Mouse (Mus musculus) heart, adult 8-10 months (tissue): ENCODE data around the gene Prpsap1. TPM values are rescaled to one million over a fixed set of nuclear protein-coding genes. Genes with fewer than 3 reads are reported as not detected.
"Not testable (repeated sequence)": the region's sequence is repeated elsewhere in the genome, so short reads cannot be mapped to it uniquely, and the experiment has no call there.

Source experiments
- DNase-seq: peaks from one replicate; pipeline ENCODE4 v3.0.0; 2022; ENCODE audit warnings: low spot score
- total RNA-seq, 4 experiments: library from RNA; stranded (reverse); gene quantifications; 2 replicates each; pipeline ENCODE4 v1.2.4; 2022

Gene Prpsap1
- total RNA-seq, 4 experiments from 2014 or later, result 24.5 to 29.9 (median 26.0) TPM

DNA sequence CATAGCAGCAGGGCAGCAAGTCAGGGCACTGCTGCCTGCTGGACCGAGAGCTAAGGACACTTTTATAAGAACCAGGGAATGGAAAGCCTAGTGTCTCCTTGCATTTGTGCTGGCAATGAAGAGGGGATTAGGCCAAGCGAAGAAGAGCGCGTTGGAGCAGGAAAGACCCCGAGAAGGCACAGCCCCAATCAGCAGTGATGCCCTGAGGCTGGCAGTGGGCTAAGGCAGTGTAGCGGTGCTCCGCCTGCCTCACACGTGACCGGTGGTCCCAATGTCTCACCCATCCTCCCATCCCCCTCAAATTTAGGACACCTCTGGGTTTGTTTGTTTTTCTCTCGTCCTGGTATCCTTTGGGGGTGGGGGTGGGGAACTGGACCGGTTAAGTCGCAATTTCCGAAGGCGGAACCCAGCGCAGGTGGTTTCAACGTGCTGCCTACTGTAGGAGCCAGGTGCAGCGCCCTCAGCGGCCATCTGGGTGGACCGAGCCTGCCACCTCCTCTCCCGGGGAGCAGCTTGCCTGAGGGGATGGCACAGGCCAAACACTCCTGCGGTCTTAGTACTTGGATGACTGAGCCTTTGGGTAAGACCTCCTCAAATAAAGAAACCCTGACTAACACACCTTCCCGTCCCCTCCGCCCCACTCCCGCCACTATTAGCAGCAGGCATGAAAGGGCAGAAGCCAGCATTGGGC lies 21.5 kb upstream of the Prpsap1 start:
- DNase-seq, result no peak

DNA sequence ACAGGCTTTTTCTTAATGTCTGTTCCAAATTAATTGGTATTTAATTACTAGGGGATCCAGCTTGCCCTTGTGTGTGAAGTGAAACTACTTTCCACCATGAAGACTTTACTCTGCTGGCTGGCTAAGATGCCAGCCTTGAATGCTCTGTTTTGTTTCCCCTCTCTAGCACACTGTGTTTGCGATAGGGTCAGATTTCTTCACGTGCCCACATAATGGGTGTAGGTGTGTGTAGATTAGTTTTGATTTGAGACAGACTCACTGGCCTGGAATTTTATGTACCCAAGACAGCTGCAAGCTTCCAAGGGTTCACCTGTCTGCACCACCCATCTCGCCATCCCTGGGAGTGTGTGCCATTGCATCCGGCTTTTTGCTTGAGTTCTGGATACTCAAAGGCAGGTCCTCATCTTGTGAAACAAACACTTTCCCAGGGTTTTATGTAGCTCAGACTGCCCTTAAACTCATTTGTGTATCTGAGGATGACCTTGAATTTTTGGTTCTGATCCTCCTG lies 19.6 kb upstream of the Prpsap1 start:
- no peak for DNase-seq

DNA sequence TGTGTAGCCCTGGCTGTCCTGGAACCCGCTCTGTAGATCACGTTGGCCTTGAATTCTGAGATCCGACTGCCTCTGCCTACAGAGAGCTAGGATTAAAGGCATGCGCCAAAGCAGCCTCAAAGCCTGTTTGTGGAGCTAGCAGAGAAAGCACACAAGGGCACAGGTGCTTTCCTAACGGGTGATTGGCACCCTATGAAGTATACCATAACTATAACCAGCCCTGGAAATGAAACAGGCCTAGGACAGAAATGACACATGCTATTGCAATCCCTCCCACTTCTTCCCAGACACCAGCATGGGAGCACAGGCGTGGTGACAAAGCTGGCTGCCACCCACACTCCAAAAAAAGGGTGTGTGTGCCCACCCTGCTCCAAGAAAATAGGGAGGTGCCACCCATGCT lies 19.0 kb upstream of the Prpsap1 start:
- DNase-seq, result no peak

DNA sequence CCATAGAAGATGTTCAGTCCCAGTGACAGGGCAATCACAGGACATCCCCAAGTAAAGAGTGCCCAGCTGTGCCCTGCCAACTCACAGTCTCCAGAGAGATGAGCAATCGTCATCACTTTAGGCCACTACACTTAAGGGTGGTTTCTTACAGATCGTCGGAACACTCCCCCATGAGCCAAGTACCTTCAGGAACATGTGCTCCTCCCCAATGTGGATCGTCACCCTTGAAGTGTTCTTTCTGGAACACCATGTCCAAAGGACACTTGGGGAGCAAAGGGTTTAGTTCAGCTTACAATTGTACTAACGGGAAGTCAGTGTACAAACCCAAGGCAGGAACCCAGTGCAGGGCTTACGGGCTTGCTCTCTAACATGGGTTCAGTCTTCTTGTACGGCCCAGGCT lies 18.2 kb upstream of the Prpsap1 start:
- no peak for DNase-seq

DNA sequence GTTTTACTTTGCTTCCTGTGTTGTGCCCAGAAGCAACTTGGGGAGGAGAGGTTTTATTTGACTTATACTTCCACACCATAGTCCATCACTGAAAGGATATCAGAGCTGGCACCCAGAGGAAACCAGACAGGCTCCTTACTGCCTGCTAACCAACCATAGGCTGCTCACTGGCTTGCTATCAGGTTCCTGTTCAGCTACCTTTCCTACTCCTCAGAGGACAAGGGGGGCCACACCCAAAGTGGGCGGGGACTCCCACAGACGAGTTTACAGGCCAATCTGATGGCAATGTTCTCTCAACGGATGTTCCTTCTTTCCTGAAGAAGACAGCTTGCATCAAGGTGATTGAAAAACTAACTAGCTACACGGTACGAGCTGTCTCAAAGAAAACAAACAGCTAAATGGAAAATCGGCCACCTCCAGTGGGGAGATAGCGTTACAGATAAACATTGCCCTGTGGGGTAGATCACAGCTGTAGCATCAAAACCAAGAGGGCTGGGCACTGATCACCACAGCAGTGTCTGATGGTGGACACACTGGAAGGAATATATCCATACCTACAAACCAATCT lies 17.4 kb upstream of the Prpsap1 start:
- DNase-seq, result no peak

DNA sequence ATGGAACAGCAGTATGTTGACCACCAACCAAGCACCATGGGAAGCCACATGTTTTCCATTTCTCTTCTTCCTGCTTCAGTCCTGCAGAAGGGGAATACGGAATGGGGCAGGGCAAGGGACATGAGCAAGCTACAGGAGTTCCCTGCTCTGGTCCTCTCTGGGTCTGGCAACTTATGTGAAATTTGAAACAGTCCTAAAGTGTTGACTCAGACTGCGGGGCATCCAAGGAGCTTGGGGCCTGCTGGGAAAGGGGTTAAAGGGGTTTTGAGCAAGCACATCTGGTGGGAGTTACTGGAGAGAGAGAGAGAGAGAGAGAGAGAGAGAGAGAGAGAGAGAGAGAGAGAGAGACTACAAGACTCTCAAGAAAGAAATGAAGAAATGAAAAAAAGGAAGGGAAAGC lies 14.7 kb upstream of the Prpsap1 start:
- DNase-seq, result no peak

DNA sequence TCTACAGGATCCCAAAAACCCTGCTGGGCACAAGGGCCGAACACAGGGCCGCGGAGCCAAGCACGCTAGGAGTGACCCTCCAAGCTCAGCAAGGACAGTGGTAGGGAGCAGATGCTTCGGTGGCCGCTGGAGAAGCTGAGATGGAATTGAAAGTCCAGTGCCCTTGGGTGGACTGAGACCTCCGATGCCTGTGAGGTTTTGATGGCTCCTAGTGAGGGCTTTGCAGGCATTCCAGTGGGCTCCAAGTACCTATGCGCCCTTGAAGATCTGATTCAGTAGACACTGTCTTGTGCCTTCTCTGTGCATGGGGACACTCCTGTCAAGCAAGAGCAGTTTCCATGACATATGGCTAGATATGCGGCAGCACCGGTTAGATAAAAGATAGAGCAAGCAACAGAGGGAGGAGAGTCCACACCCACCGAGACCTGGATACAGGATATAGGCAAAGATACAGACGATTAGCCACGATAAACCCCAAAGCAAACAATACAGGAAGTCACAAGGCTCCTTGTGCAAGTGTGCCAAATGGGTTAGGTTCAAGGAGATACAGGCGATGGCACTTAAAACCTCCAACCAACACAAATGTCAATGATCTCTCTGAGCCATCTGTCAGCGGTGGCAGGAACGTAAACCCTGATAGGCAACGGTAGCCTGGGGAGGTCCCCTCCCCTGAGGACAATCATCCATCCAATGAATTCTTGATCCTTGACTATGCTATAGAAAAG lies 12.3 kb upstream of the Prpsap1 start:
- DNase-seq, result no peak

DNA sequence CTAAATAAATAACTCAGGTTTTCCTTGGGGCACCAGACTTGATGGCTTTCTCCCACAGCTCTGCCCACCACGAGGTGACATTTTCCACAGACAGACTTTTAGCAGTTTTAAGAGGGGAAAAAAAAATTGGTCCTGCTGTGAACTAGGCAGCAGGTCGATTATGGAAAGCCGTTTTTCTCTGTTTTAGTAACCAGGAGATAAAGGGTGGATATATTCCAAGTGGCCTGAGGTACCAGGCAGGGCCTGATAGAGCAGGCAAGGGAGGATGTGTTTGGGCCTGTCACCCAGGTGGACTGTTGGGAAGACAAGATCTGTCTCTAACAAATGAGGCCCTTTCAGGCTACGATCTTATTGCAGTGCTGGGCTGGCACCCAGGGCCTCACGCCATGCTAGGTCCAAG lies 11.6 kb upstream of the Prpsap1 start:
- DNase-seq, result no peak

DNA sequence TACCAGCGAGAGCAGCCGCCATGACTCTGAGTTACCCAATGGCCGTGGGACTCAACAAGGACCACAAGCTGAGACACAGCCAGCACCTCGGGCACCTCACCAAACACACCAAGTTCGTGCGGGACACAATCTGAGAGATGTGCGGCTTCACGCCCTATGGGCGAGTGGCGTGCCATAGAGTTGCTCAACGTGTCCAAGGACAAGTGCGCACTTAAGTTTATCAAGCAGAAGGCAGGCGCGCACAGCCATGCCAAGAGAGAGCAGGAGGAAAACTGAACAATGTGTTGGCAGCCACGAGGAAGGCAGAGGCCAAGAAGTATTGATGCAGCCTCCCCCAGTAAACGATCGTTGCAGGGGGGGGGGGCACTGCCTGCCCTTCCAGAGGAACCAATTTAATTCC lies 10.5 kb upstream of the Prpsap1 start:
- no peak for DNase-seq

DNA sequence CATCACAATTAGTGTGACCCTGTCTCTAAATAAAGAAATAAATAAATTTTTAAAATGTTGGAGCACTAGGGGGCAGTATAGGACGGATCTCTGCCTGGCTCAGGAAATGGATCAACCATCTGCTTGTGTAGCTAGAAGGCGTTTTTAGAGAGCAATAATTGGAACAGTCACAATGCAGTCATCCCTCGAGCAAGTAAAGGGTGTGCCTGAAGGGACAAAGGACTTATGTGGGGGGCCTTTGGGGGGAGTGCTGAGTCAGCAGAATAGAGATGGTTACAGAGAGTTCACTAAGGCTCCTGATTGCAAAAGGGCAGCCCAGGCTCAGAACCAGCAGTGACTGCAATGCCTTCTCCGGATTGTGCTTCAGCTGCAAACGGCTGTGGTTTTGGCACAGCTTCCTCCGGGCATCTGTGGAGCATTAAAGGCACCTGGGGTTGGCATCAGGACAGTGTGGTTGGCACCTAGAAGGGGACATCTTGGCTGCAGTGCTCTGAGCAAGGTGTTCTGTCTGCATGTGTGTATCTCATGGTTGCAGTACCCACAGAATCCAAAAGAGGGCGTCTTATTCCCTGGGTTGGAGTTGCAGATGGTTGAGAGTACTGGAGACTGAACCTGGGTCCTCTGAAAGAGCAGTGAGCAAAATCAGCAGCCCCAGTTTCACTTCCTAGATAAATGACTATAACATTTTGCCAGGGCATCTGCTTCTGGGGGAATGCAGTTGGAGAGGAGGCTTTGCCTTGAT lies 7.2 kb upstream of the Prpsap1 start:
- DNase-seq, result peak; percentile 75

DNA sequence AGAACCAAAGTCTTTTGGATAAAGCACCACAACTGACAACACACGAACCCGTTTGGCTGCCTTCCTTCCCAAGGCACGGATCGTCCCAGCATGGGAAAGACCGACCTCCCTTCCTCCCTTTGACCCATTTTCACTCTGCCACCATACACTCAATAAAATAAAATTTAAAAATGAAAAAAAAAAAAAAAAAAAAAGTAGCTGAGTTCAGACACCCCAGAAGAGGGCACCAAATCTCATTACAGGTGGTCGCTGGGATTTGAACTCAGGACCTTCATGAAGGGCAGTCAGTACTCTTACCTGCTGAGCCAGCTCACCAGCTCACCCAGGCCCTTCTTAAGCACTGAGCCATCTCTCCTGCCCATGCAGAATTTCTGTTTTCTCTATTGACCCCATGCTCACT lies 5.0 kb upstream of the Prpsap1 start:
- no peak for DNase-seq

DNA sequence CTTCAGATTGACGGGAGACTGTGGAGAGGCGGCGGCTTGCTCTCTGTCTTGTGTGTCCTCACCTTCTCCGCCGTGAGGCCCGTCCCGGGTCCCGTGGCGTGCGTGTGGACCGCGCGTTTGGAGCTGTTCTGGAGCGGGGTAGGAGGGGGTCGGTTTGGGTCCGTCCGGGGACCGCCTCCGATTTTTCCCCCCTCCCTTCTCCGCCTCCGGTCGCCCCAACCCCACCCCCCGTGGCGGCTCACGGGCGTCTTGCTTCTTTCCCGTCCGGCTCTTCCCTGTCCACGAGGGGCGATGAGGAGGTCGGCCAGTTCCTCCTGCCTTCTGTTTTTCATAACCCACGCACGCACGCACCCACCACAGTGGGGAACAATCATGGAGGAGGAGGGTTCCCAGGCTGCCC lies 4.6 kb upstream of the Prpsap1 start:
- DNase-seq, result no peak

DNA sequence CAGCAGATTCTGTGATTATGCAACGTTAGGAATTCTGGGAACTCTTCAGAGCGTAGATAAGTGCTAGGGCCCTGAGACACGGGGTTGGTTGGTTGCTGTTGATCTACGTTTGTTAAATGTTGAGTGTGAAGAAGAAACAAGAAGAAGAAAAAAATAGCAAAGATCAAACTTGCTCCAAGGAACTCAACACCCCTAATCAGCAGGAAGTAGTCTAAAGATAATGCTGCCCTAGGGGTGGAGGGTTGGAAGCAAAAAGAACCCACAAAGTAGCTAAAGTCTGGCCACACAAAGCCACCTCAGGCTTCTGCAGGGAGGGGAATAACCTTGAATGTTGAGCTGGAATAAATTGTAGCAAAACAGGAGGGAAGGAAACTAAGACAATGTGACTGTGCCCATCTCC lies 3.3 kb upstream of the Prpsap1 start:
- DNase-seq, result no peak

DNA sequence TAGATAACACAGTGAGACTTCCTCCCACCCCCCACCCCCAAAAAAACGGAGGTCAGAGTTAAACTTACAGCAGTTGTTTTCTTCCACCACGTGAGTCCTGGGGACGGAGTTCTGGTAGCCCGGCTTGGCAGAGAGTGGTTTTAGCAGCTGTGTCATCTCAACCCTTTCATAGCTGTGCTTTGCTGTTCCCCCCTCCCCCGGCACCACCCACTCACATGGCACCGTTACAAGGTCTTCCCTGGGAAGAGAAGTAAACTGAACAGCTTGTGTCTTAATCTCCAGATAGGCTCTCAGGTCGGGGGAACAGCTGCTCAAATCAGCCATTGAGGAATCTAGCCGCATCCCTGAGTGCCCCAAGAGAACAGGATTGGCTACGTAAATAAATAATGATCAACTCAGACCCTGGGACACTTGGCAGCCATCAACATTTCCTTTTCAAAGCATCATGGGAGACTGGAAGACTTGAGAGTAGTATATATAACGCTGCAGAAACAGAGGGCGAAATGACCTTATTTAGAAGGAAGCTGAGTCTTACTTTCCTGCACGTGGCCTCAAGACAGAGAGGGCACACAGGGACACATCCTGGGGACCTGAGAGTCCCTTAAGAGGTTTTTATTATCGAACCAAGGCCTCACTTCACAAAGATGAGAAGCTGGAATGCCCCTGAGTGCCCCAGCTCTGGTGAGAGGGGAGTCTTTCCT lies 622 bp upstream of the Prpsap1 start:
- peak; percentile 83 for DNase-seq

DNA sequence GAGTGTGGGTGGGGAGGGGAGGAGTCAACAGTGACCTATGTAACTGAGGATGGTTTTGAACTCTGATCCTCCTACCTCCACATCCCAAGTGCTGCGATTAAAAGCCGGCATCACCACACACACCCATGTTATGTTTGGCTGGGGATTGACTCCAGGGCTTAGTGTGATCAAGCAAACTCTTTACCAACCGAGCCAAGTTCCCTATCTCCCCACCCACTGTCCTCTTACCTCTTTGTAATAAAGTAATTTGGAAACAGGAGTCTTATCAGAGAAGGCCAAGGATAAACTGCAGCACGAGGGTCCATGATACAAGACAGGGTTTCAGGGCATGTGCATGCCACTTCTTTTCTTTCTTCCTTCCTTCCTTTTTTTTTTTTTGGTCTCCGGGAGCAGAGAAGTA lies 811 bp downstream of the Prpsap1 start:
- DNase-seq, result no peak

DNA sequence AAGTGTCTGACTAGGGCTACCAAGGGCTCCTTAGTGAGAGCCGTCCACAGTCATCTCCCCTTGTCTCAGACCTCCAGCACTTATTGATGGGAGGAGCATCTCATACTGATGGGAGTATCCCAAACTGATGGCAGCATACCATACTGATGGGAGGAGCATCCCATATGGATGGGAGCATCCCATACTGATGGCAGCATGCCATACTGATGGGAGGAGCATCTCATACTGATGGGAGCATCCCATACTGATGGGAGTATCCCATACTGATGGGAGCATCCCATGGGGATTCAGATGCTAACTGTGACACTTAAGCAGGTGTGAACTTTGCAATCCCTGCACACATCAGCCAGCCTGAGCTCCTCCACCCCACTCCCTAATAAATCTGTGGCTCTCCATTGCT lies 1.5 kb downstream of the Prpsap1 start:
- not testable (repeated sequence) for DNase-seq

DNA sequence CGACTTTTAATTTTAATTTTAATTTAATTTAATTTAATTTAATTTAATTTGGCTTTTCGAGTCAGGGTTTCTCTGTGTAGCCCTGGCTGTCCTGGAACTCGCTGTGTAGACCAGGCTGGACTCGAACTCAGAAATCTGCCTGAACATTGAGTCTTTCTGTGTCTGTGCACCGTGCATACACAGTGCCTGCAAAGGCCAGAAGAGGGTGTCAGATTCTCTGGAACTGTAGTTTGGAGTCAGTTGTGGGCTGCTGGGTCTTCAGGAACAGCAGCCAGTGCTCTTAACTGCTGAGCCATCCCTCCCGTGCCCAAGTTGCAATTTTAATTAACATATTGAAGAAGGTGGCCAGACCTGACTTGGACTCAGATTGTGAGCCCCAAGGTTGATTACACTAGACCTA lies 2.7 kb downstream of the Prpsap1 start:
- DNase-seq, result no peak

DNA sequence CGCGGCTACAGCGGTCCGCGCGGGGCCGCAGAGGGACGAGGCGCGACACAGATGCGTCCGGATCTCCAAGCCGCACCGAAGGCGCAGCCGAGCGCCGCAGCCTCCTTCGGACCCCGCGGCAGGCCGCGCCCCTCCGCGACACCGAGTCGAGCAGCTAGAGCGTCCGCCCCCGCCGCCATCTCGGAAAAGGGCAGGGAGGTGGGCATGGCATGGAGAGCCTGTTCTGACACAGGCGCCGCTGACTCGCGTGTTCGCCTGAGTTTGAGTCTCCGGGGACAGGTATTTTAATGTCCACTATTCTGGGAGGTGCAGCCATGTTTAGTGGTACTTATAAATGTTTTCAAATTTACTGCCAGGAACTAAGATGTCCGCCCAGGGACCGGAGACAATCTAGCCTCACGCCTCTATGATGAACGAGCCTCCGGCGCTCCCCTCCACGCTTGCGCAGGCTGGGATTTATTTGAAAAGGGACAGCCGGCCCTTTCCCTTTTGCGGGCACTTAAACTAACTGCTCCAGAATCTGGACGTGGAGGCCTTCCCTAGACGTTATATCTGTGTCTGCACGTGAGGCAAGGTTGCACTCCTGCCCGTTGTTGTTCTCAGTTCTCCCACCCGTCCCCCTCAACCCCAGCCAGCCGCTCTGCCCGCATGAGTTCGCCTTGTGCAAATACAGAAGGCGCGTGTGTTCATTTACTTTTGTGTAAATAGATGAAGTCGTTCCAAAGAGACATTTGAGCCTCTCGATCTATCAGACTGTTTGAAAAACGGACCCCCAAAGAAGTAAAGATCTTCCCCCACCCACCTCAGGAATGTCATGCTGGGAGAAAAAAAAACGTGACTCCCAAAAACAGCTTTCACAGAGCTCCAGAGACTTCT lies 3.5 kb downstream of the Prpsap1 start:
- peak; percentile 87 for DNase-seq

DNA sequence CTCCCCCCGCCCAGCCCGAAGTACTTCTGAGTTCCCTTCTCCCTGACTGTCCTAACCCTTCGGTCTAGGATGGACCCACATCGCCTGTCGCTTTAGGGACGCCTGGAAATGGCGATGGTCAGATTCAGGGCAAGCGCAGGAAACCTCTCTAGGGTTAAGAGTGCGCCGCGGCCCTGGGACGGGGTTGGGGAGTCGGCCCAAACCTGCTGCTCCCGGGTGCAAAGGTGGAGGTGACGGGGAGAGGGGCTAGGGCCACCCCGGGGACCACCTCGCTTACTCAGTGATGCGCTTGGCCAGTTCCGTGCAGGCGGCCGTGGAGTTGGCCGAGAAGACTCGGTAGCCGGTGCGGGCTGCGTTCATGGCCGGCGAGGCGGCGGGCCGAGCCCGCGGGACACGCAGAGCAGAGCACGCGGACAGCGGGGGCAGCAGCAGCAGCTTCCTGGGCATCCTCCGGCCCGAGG lies 4.2 kb downstream of the Prpsap1 start:
- peak; percentile 26 for DNase-seq

DNA sequence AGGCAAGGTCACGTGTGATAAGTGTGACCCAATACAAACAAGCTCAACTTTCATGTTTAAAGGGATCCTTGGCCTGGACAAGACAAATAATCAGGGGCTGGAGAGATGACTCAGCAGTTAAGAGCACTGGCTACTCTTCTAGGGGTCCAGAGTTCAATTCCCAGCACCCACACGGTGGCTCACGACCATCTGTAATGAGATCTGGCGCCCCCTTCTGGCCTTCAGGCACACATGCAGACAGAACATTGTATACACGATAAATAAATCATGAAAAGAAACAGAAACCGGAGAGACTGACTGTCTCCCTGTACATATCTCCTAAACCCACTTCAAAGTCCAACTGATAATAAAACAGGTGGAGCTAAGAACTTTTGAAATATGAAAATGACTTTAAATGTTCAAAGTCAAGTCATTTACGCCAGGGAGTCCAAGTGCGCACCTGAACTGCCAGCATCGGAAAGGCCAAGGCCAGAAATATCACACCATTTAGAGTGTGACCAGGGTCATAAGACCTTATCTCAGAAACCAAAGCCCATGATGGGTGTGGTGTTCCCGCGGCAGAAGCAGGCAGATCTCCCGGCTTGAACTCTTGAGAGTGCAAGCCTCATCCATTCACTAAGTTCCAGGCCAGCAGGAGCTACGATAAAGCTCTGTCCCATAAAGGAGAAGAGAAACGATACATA lies 5.2 kb downstream of the Prpsap1 start:
- no peak for DNase-seq
